Comparison of ENCODE assay signal across 11 mouse cellular contexts in genomic region chr11:116093771-116094565, GRCm38 (mm10). TPM values are rescaled to one million over a fixed set of nuclear protein-coding genes. Genes with fewer than 3 reads are reported as not detected.
DNase-seq lines count a peak whose midpoint lies in the region; ATAC-seq and TF ChIP-seq lines count a peak whose summit lies in the region.
"Had no signal": no experiment of that assay in that cellular context is flagged by ENCODE, and none has a peak within 500 bp of the region (broad histone marks: within the 10 kb centered on the region; RNA-seq: fewer than 3 reads in every experiment).

No protein-coding gene starts in this region.

- no peaks in the 10 kb centered on the region for H3K9me3 ChIP-seq in lung, embryonic 15.5 days
- H3K9me3 ChIP-seq in limb, embryonic 10.5 days (replicated peaks), result no peaks in the 10 kb centered on the region
- H3K9me3 ChIP-seq: hindbrain, embryonic 15.5 days had no signal

- H3K27me3 ChIP-seq in lung, embryonic 15.5 days, result no peaks in the 10 kb centered on the region
- H3K27me3 ChIP-seq in limb, embryonic 10.5 days (ENCODE audit: low read depth, poor library complexity, severe bottlenecking), result no peaks in the 10 kb centered on the region
- no peaks in the 10 kb centered on the region for H3K27me3 ChIP-seq in small intestine, adult 2 months (ENCODE audit: control insufficient read depth, insufficient read depth, low read length)
- H3K27me3 ChIP-seq: hindbrain, embryonic 15.5 days had no signal

- TF ChIP-seq POLR2A in small intestine, adult 2 months (IDR thresholded peaks at IDR 0.05; ENCODE audit: low read depth, low read length), result no peak

- no peak overlapping the region for H3K9ac ChIP-seq in lung, embryonic 15.5 days
- H3K9ac ChIP-seq: hindbrain, embryonic 15.5 days had no signal

- peak; percentile 48 for DNase-seq in adrenal gland, postnatal 14 days
- DNase-seq in adrenal gland, adult 8-10 months, result no peak
- no peak for DNase-seq in lung, postnatal 10 days
- DNase-seq in limb, embryonic 10.5 days (ENCODE audit: low spot score), result no peak
- no peak for DNase-seq in MN1 (ENCODE audit: low spot score)
- DNase-seq in urinary bladder, adult 18-20 months (ENCODE audit: low spot score in 2 of 2), result no peak
- DNase-seq: cerebellum, adult 2 months had no signal

- TF ChIP-seq CTCF in small intestine, adult 2 months (IDR thresholded peaks at IDR 0.05; ENCODE audit: extremely low read depth, insufficient read length, insufficient replicate concordance, low read depth, low read length), result no peak

- ATAC-seq in lung, embryonic 15.5 days (ENCODE audit: borderline replicate concordance, extremely low read depth, low FRiP score, low TSS enrichment), result no peak

- 31% methylated on average over 16 of the region's 16 CpGs for WGBS in lung, embryonic 15.5 days
- 66% methylated on average over 16 of the region's 16 CpGs for WGBS in limb, embryonic 10.5 days
- 60% methylated on average over 16 of the region's 16 CpGs for WGBS in small intestine, adult 2 months

- H3K27ac ChIP-seq in lung, embryonic 15.5 days, result peak overlapping the region; percentile 58; the same call in 1 of the 2 replicates
- H3K27ac ChIP-seq in limb, embryonic 10.5 days, result 0 out of 2 replicates have a peak overlapping the region, but pooled peaks have one; percentile 50
- peak overlapping the region; percentile 60 for H3K27ac ChIP-seq in small intestine, adult 2 months (ENCODE audit: insufficient read depth, low read depth, low read length)
- H3K27ac ChIP-seq: hindbrain, embryonic 15.5 days had no signal

- H3K4me1 ChIP-seq in lung, embryonic 15.5 days, result peaks cover 12% of the 10 kb centered on the region
- H3K4me1 ChIP-seq in limb, embryonic 10.5 days, result peaks cover 5% of the 10 kb centered on the region; the same call in 1 of the 2 replicates
- peaks cover 3% of the 10 kb centered on the region; the same call in 1 of the 2 replicates for H3K4me1 ChIP-seq in small intestine, adult 2 months (ENCODE audit: control insufficient read depth, insufficient read depth, insufficient read length, low read length)
- H3K4me1 ChIP-seq: hindbrain, embryonic 15.5 days had no signal

- H3K4me3 ChIP-seq in lung, embryonic 15.5 days, result no peak overlapping the region
- H3K4me3 ChIP-seq in limb, embryonic 10.5 days, result no peak overlapping the region
- no peak overlapping the region for H3K4me3 ChIP-seq in small intestine, adult 2 months (ENCODE audit: low read depth, low read length)
- H3K4me3 ChIP-seq: erythroblast, embryonic 14.5 days; hindbrain, embryonic 15.5 days had no signal

- no peaks in the 10 kb centered on the region for H3K36me3 ChIP-seq in lung, embryonic 15.5 days
- H3K36me3 ChIP-seq in limb, embryonic 10.5 days, result no peaks in the 10 kb centered on the region
- H3K36me3 ChIP-seq in small intestine, adult 2 months (ENCODE audit: control insufficient read depth, insufficient read depth, low read length), result no peaks in the 10 kb centered on the region
- H3K36me3 ChIP-seq: hindbrain, embryonic 15.5 days had no signal

- H3K4me2 ChIP-seq in lung, embryonic 15.5 days, result no peak overlapping the region
- H3K4me2 ChIP-seq: hindbrain, embryonic 15.5 days had no signal

RNA-seq across cellular contexts. Expression of gene Wbp2, which starts 7.2 kb away (rescaled TPM):
- 121 and 127 TPM in 2 replicates for total RNA-seq in adrenal gland, postnatal 14 days (2021)
- 100 to 1,000 TPM; 194 to 199 (median 196) TPM for total RNA-seq in adrenal gland, adult 8-10 months (2022)
- 58.0 and 67.9 TPM in 2 replicates for polyA plus RNA-seq in lung, embryonic 15.5 days (2015; fragmentation: Nextera tagmentation; extraction: Ambion mirVana)
- 54.8 and 56.9 TPM in 2 replicates for polyA plus RNA-seq in limb, embryonic 10.5 days (2016; fragmentation: Nextera tagmentation; extraction: Ambion mirVana)
- 139 and 334 TPM in 2 replicates for polyA plus RNA-seq in small intestine, adult 2 months (2012; rRNA removed)

RNA-seq across cellular contexts. Expression of gene Unc13d, which starts 16.2 kb away (rescaled TPM):
- total RNA-seq in adrenal gland, postnatal 14 days (2021), result 0.74 and 4.0 TPM in 2 replicates
- 1 to 10 TPM in 3 of 4 experiments, under 1 TPM in 1; 0.75 to 1.6 (median 1.4) TPM for total RNA-seq in adrenal gland, adult 8-10 months (2022)
- 4.1 and 6.4 TPM in 2 replicates for polyA plus RNA-seq in lung, embryonic 15.5 days (2015; fragmentation: Nextera tagmentation; extraction: Ambion mirVana)
- 2.4 and 3.7 TPM in 2 replicates for polyA plus RNA-seq in limb, embryonic 10.5 days (2016; fragmentation: Nextera tagmentation; extraction: Ambion mirVana)
- polyA plus RNA-seq in small intestine, adult 2 months (2012; rRNA removed), result 5.8 and 7.1 TPM in 2 replicates

RNA-seq across cellular contexts. Expression of gene Trim47, which starts 33.0 kb away (rescaled TPM):
- 19.9 and 23.6 TPM in 2 replicates for total RNA-seq in adrenal gland, postnatal 14 days (2021)
- total RNA-seq in adrenal gland, adult 8-10 months (2022), result 10 to 100 TPM; 11.1 to 20.4 (median 16.4) TPM
- polyA plus RNA-seq in lung, embryonic 15.5 days (2015; fragmentation: Nextera tagmentation; extraction: Ambion mirVana), result 24.9 and 25.9 TPM in 2 replicates
- polyA plus RNA-seq in limb, embryonic 10.5 days (2016; fragmentation: Nextera tagmentation; extraction: Ambion mirVana), result 3.2 and 4.9 TPM in 2 replicates
- 28.3 and 28.5 TPM in 2 replicates for polyA plus RNA-seq in small intestine, adult 2 months (2012; rRNA removed)

RNA-seq across cellular contexts. Expression of gene Trim65, which starts 37.0 kb away (rescaled TPM):
- total RNA-seq in adrenal gland, postnatal 14 days (2021), result 8.6 and 10.2 TPM in 2 replicates
- total RNA-seq in adrenal gland, adult 8-10 months (2022), result 10 to 100 TPM in 3 of 4 experiments, 1 to 10 TPM in 1; 9.6 to 13.7 (median 13.1) TPM
- 3.7 and 4.3 TPM in 2 replicates for polyA plus RNA-seq in lung, embryonic 15.5 days (2015; fragmentation: Nextera tagmentation; extraction: Ambion mirVana)
- polyA plus RNA-seq in limb, embryonic 10.5 days (2016; fragmentation: Nextera tagmentation; extraction: Ambion mirVana), result 1.9 and 2.1 TPM in 2 replicates
- 11.9 and 13.3 TPM in 2 replicates for polyA plus RNA-seq in small intestine, adult 2 months (2012; rRNA removed)

RNA-seq across cellular contexts. Expression of gene Mrpl38, which starts 44.7 kb away (rescaled TPM):
- total RNA-seq in adrenal gland, postnatal 14 days (2021), result 90.7 and 95.0 TPM in 2 replicates
- 100 to 1,000 TPM in 3 of 4 experiments, 10 to 100 TPM in 1; 97.5 to 112 (median 107) TPM for total RNA-seq in adrenal gland, adult 8-10 months (2022)
- polyA plus RNA-seq in lung, embryonic 15.5 days (2015; fragmentation: Nextera tagmentation; extraction: Ambion mirVana), result 89.5 and 94.7 TPM in 2 replicates
- 116 and 118 TPM in 2 replicates for polyA plus RNA-seq in limb, embryonic 10.5 days (2016; fragmentation: Nextera tagmentation; extraction: Ambion mirVana)
- polyA plus RNA-seq in small intestine, adult 2 months (2012; rRNA removed), result 36.4 and 40.1 TPM in 2 replicates
